Mouse (Mus musculus): ENCODE data around the gene Ttll2.
"Not testable (repeated sequence)": the region's sequence is repeated elsewhere in the genome, so short reads cannot be mapped to it uniquely, and the experiment has no call there.

- TF ChIP-seq CTCF (IDR thresholded peaks at IDR 0.05 in 2 of 3, conservative IDR thresholded peaks at IDR 0.05 in 1 of 3; ENCODE audit: control insufficient read depth in 1 of 3, insufficient read depth in 1 of 3, low read depth in 2 of 3, low read length in 3 of 3, poor library complexity in 1 of 3, severe bottlenecking in 1 of 3); JUND (IDR thresholded peaks at IDR 0.05; ENCODE audit: low read depth, low read length); HCFC1 (IDR thresholded peaks at IDR 0.05; ENCODE audit: low read depth, low read length); TAL1 (IDR thresholded peaks at IDR 0.05; ENCODE audit: low read length); EP300 (IDR thresholded peaks at IDR 0.05; ENCODE audit: low read depth in 1 of 2, low read length in 2 of 2); CHD1 (IDR thresholded peaks at IDR 0.05; ENCODE audit: low read depth, low read length); POLR2A (IDR thresholded peaks at IDR 0.05; ENCODE audit: control insufficient read depth in 1 of 2, insufficient read depth in 1 of 2, low read depth in 1 of 2, low read length in 2 of 2, poor library complexity in 1 of 2); ETS1 (IDR thresholded peaks at IDR 0.05; ENCODE audit: low read depth, low read length); BHLHE40 (IDR thresholded peaks at IDR 0.05; ENCODE audit: borderline replicate concordance, low read depth, low read length); MAZ (IDR thresholded peaks at IDR 0.05; ENCODE audit: low read depth, low read length); TBP (IDR thresholded peaks at IDR 0.05; ENCODE audit: low read depth, low read length): not testable (repeated sequence)
These were observed 13.8 kb upstream of the Ttll2 start for GRCm38 (mm10) chr17:7366265-7366664.
